Mouse (Mus musculus): ENCODE data around the gene Zfp141. TPM values are rescaled to one million over a fixed set of nuclear protein-coding genes. Genes with fewer than 3 reads are reported as not detected.

Gene Zfp141
- polyA plus RNA-seq, 1 experiment = 4.9 TPM

GRCm38 (mm10) chr7:42447850-42448249 lies 57.7 kb downstream of the Zfp141 start, which contains the start of gene 4933421I07Rik:
Gene 4933421I07Rik, minus strand, starts transcription at chr7:42448120.
- no peak for TF ChIP-seq CTCF (IDR thresholded peaks at IDR 0.05; ENCODE audit: insufficient read depth, low read length)
- TF ChIP-seq POLR2A (IDR thresholded peaks at IDR 0.05; ENCODE audit: borderline replicate concordance, extremely low read depth, low read depth, low read length) = no peak
- no peaks in the 10 kb centered on the region for H3K4me1 ChIP-seq (ENCODE audit: control insufficient read depth, insufficient read depth, low read length)
- no peak for DNase-seq
- no peak within 1 kb of the TSS for H3K4me3 ChIP-seq (replicated peaks; ENCODE audit: extremely low read depth, low read depth, low read length)
- 63% methylated on average over 5 of the region's 5 CpGs for WGBS

- no peak for DNase-seq
- Histone ChIP-seq H3K4me1 (ENCODE audit: control insufficient read depth, insufficient read depth, low read length) (no peaks in the 10 kb centered on the region), H3K4me3 (replicated peaks; ENCODE audit: extremely low read depth, low read depth, low read length) (no peak overlapping the region)
- 82% methylated on average over 9 of the region's 9 CpGs for WGBS
- no peak for TF ChIP-seq CTCF (IDR thresholded peaks at IDR 0.05; ENCODE audit: insufficient read depth, low read length)
- no peak for TF ChIP-seq POLR2A (IDR thresholded peaks at IDR 0.05; ENCODE audit: borderline replicate concordance, extremely low read depth, low read depth, low read length)
Observed at GRCm38 (mm10) chr7:42447352-42447751, 58.2 kb downstream of the Zfp141 start.

Other genes starting within 250 kb of the Zfp141 start
- gene Vmn2r61, start 245.7 kb downstream of the Zfp141 start, polyA plus RNA-seq (2012; rRNA removed) = not detected in 2 replicates
- not detected in 2 replicates for gene 4933421I07Rik, start 57.6 kb downstream of the Zfp141 start, polyA plus RNA-seq (2012; rRNA removed)
- not detected in 2 replicates for gene Gm21028, start 72.8 kb upstream of the Zfp141 start, polyA plus RNA-seq (2012; rRNA removed)
- gene Zfp977, start 86.8 kb upstream of the Zfp141 start, polyA plus RNA-seq (2012; rRNA removed) = 0.13 TPM in 1 of 2 replicates, not detected in the other
- gene Zfp976, start 136.8 kb upstream of the Zfp141 start, polyA plus RNA-seq (2012; rRNA removed) = 0.33 and 0.53 TPM in 2 replicates
- gene Zfp975, start 187.0 kb upstream of the Zfp141 start, polyA plus RNA-seq (2012; rRNA removed) = 0.33 and 0.46 TPM in 2 replicates
- not detected in 2 replicates for gene Gm17067, start 221.3 kb upstream of the Zfp141 start, polyA plus RNA-seq (2012; rRNA removed)